Mouse (Mus musculus): Measurements from ENCODE around the gene 1810046K07Rik. TPM values are rescaled to one million over a fixed set of nuclear protein-coding genes. Genes with fewer than 3 reads are reported as not detected.
A peak's percentile ranks its signal among the peaks of the same experiment; 100 is the strongest.

The 1810046K07Rik gene
- total RNA-seq, 2 experiments from 2014 or later: not detected

GRCm38 (mm10) chr9:51305146-51305545 is 23.6 kb downstream of the 1810046K07Rik start:
- DNase-seq (ENCODE audit: low spot score): no peak

GRCm38 (mm10) chr9:51303980-51304379 is 24.7 kb downstream of the 1810046K07Rik start:
- no peak for DNase-seq (ENCODE audit: low spot score)

GRCm38 (mm10) chr9:51293541-51293940 is 35.2 kb downstream of the 1810046K07Rik start:
- DNase-seq (ENCODE audit: low spot score): no peak

- DNase-seq (ENCODE audit: low spot score): peak; percentile 80
Observed at GRCm38 (mm10) chr9:51292674-51293073, 36.0 kb downstream of the 1810046K07Rik start.

GRCm38 (mm10) chr9:51290980-51291379 is 37.7 kb downstream of the 1810046K07Rik start:
- DNase-seq (ENCODE audit: low spot score): no peak

- no peak for DNase-seq (ENCODE audit: low spot score)
Observed at GRCm38 (mm10) chr9:51286079-51286478, 42.6 kb downstream of the 1810046K07Rik start.

GRCm38 (mm10) chr9:51278500-51279381 is 50.0 kb downstream of the 1810046K07Rik start, which contains the start of gene Colca2:
Gene Colca2, minus strand, starts transcription at chr9:51278569.
- DNase-seq (ENCODE audit: low spot score): peak; percentile 82

GRCm38 (mm10) chr9:51277834-51278498 is 50.8 kb downstream of the 1810046K07Rik start:
- no peak for DNase-seq (ENCODE audit: low spot score)

- DNase-seq (ENCODE audit: low spot score): no peak
Observed at GRCm38 (mm10) chr9:51274678-51275077, 54.0 kb downstream of the 1810046K07Rik start.

- DNase-seq (ENCODE audit: low spot score): no peak
Observed at GRCm38 (mm10) chr9:51273581-51274154, 55.0 kb downstream of the 1810046K07Rik start.

GRCm38 (mm10) chr9:51272102-51272501 is 56.6 kb downstream of the 1810046K07Rik start:
- DNase-seq (ENCODE audit: low spot score): no peak

- DNase-seq (ENCODE audit: low spot score): no peak
Observed at GRCm38 (mm10) chr9:51271073-51271472, 57.6 kb downstream of the 1810046K07Rik start.

GRCm38 (mm10) chr9:51268852-51269251 is 59.9 kb downstream of the 1810046K07Rik start:
- DNase-seq (ENCODE audit: low spot score): no peak

GRCm38 (mm10) chr9:51258426-51258825 is 70.3 kb downstream of the 1810046K07Rik start:
- DNase-seq (ENCODE audit: low spot score): no peak

- DNase-seq (ENCODE audit: low spot score): no peak
Observed at GRCm38 (mm10) chr9:51256780-51257502, 71.8 kb downstream of the 1810046K07Rik start.

Other genes with a start within 250 kb of the 1810046K07Rik start
- not detected for gene 4833427G06Rik, start 226.8 kb downstream of the 1810046K07Rik start, total RNA-seq (2021)
- gene Gm32742, start 163.4 kb downstream of the 1810046K07Rik start, total RNA-seq (2021): not detected
- under 1 TPM in 1 of 2 experiments, not detected in 1; 0.09 TPM for gene Pou2af1, start 115.2 kb downstream of the 1810046K07Rik start, total RNA-seq (2021)
- gene Colca2, start 50.3 kb downstream of the 1810046K07Rik start, total RNA-seq (2021): under 1 TPM in 1 of 2 experiments, not detected in 1; 0.28 TPM

Measured in gastrocnemius, adult 18-20 months (tissue).